Mouse (Mus musculus) MEL (cell line): ENCODE results near the gene B9d2.

ENCODE experiments used
- CTCF ChIP-seq, 3 experiments: IDR thresholded peaks in 2 of 3; conservative IDR thresholded peaks in 1 of 3; 2 replicates each; pipeline ENCODE4 v1.5.1; 2011 to 2012; ENCODE audit warnings: low read length in 3 of 3, low read depth in 2 of 3, mild to moderate bottlenecking in 2 of 3, improper control_type of control experiment in 1 of 3, inconsistent platforms in 1 of 3, mixed read lengths in 1 of 3, moderate library complexity in 1 of 3; ENCODE audit not compliant: control insufficient read depth in 1 of 3, insufficient read depth in 1 of 3, poor library complexity in 1 of 3, severe bottlenecking in 1 of 3
- EP300 ChIP-seq, 2 experiments: IDR thresholded peaks; 2 replicates each; pipeline ENCODE4 v1.6.1; 2011; ENCODE audit warnings: improper control_type of control experiment in 2 of 2, low read length in 2 of 2, low read depth in 1 of 2, mild to moderate bottlenecking in 1 of 2
- ETS1 ChIP-seq: IDR thresholded peaks from 2 replicates; pipeline ENCODE4 v1.6.1; 2012; ENCODE audit warnings: low read depth, mild to moderate bottlenecking, inconsistent platforms, low read length, improper control_type of control experiment, moderate library complexity
- GATA1 ChIP-seq: IDR thresholded peaks from 2 replicates; pipeline ENCODE4 v1.6.1; 2011; ENCODE audit warnings: low read depth, low read length, improper control_type of control experiment
- KAT2A ChIP-seq: conservative IDR thresholded peaks from 2 replicates; pipeline ENCODE4 v1.6.1; 2012; ENCODE audit warnings: low read depth, low read length, improper control_type of control experiment, inconsistent platforms
- MAFK ChIP-seq: IDR thresholded peaks from 2 replicates; pipeline ENCODE4 v1.6.1; 2011; ENCODE audit warnings: low read depth, mild to moderate bottlenecking, low read length, improper control_type of control experiment, borderline replicate concordance
- MXI1 ChIP-seq: IDR thresholded peaks from 2 replicates; pipeline ENCODE4 v1.6.1; 2011; ENCODE audit warnings: mild to moderate bottlenecking, low read depth, low read length, improper control_type of control experiment
- MYB ChIP-seq: IDR thresholded peaks from 2 replicates; pipeline ENCODE4 v1.6.1; 2011; ENCODE audit warnings: mild to moderate bottlenecking, low read depth, low read length, improper control_type of control experiment
- NRF1 ChIP-seq: IDR thresholded peaks from 2 replicates; pipeline ENCODE4 v1.6.1; 2014; ENCODE audit warnings: low read depth, mild to moderate bottlenecking, inconsistent platforms, low read length, improper control_type of control experiment, moderate library complexity; ENCODE audit not compliant: poor library complexity, insufficient read depth, severe bottlenecking
- POLR2A ChIP-seq, 2 experiments: IDR thresholded peaks; 2 replicates each; pipeline ENCODE4 v1.6.1; 2011 to 2012; ENCODE audit warnings: low read length in 2 of 2, mild to moderate bottlenecking in 2 of 2, control low read depth in 1 of 2, improper control_type of control experiment in 1 of 2, low read depth in 1 of 2, moderate library complexity in 1 of 2; ENCODE audit not compliant: control insufficient read depth in 1 of 2, insufficient read depth in 1 of 2, poor library complexity in 1 of 2
- TAL1 ChIP-seq: IDR thresholded peaks from 2 replicates; pipeline ENCODE4 v1.6.1; 2012; ENCODE audit warnings: mild to moderate bottlenecking, inconsistent platforms, low read length, moderate library complexity, mixed read lengths
- UBTF ChIP-seq: IDR thresholded peaks from 2 replicates; pipeline ENCODE4 v1.6.1; 2012; ENCODE audit warnings: low read depth, mild to moderate bottlenecking, inconsistent platforms, low read length, improper control_type of control experiment, moderate library complexity, borderline replicate concordance; ENCODE audit not compliant: insufficient read depth

- TF ChIP-seq ETS1: no peak
- TF ChIP-seq MYB: no peak
- TF ChIP-seq MXI1: no peak
- no peak for TF ChIP-seq EP300 (IDR thresholded peaks at IDR 0.05; ENCODE audit: low read depth in 1 of 2, low read length in 2 of 2)
- TF ChIP-seq TAL1: no peak
- TF ChIP-seq NRF1: no peak
- TF ChIP-seq UBTF: no peak
- TF ChIP-seq MAFK: no peak
- no peak for TF ChIP-seq CTCF (IDR thresholded peaks at IDR 0.05 in 2 of 3, conservative IDR thresholded peaks at IDR 0.05 in 1 of 3; ENCODE audit: control insufficient read depth in 1 of 3, insufficient read depth in 1 of 3, low read depth in 2 of 3, low read length in 3 of 3, poor library complexity in 1 of 3, severe bottlenecking in 1 of 3)
- no peak for TF ChIP-seq KAT2A
- no peak for TF ChIP-seq POLR2A (IDR thresholded peaks at IDR 0.05; ENCODE audit: control insufficient read depth in 1 of 2, insufficient read depth in 1 of 2, low read depth in 1 of 2, low read length in 2 of 2, poor library complexity in 1 of 2)
- TF ChIP-seq GATA1: no peak
Observed at GRCm38 (mm10) chr7:25725886-25726285, 45.3 kb downstream of the B9d2 start.
